Mouse (Mus musculus) thymus, postnatal 25 days (tissue): ENCODE data around the gene Srgap3.

ENCODE experiments used
- DNase-seq: peaks from one replicate; pipeline ENCODE4 v3.0.0; 2022

Srgap3 gene

GRCm38 (mm10) chr6:112809658-112810520 is 137.2 kb downstream of the Srgap3 start:
- no peak for DNase-seq

GRCm38 (mm10) chr6:112808738-112809137 is 138.3 kb downstream of the Srgap3 start:
- no peak for DNase-seq

- DNase-seq: no peak
These were observed 145.1 kb downstream of the Srgap3 start for GRCm38 (mm10) chr6:112801917-112802316.

- no peak for DNase-seq
These were observed 148.7 kb downstream of the Srgap3 start for GRCm38 (mm10) chr6:112798378-112798777.

DNA sequence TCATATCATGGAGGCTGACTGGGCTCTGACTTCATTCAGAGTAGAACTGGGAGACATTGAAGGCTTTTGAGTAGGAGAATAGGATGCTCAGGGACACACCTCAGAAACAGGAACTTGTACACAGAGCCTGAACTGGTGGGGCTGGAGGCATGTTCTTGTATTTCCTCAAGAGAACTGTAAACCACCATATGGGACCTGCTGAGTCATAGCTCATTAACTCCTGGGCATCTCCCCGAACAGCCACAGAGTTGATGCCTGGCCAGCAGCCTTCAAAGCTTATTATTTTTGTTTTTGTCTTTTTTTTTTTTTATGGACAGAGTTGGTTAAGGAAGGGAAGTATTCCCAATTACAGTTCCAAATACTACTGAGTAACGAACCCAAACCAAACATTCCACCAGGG is 150.5 kb downstream of the Srgap3 start:
- no peak for DNase-seq

DNA sequence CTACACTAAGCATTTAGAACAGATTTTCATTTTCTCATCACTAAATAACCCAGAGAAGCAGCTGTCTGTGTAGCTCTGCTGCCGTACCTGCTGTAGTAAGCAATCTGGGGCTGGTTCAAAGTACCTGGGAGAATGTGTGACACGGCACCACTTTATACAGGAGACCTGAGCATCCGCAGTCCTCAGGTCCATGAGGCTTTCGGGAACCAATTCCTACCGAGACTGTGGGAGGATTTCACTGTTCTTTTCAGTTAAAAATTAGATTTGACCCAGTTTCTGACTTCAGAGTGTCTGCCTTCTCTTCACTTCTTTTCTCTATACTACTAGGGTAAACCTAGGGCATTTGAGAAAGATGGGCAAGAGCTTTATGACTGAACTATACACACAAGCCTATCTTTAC is 153.2 kb downstream of the Srgap3 start:
- DNase-seq: no peak

DNA sequence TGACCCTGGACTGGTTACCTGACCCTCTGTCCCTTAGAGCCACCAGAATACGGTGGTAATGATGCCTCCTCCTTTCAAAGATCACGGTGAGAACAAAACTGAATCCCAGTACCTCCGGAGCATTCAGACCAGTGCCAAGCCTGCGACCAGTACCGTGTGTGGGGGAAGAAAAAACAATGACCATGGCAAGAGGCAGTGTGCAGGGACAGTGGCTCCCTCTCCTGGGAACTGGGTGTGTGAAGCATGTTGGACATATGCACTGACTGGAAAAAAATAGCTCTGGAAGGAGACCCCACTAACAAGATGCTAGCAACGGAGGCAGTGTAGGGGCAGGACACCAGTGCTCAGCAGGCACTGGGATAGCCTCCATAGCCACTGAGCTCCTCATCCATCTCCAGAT is 157.2 kb downstream of the Srgap3 start:
- no peak for DNase-seq

GRCm38 (mm10) chr6:112788617-112789016 is 158.4 kb downstream of the Srgap3 start:
- DNase-seq: no peak

DNA sequence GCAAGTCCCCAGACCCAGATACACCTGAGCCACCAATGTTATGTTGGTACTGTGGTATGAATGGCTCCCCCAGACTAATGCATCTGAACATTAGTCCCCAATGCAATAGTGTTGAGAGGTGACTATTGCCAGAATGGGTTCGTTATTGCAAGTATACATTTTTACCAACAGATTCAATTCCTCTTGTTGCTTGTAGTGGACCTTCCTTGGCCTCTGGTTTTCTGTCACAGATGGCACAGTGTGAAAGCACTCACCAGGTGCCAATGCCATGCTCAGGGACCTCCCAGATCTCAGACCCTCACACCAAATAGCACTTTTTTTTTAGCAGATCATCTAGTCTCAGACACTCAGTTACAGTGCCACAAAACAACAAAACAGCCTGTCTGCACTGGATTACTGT is 158.9 kb downstream of the Srgap3 start:
- DNase-seq: no peak

- no peak for DNase-seq
These were observed 165.5 kb downstream of the Srgap3 start for GRCm38 (mm10) chr6:112781409-112782093.

GRCm38 (mm10) chr6:112778211-112778610 is 168.9 kb downstream of the Srgap3 start:
- no peak for DNase-seq

DNA sequence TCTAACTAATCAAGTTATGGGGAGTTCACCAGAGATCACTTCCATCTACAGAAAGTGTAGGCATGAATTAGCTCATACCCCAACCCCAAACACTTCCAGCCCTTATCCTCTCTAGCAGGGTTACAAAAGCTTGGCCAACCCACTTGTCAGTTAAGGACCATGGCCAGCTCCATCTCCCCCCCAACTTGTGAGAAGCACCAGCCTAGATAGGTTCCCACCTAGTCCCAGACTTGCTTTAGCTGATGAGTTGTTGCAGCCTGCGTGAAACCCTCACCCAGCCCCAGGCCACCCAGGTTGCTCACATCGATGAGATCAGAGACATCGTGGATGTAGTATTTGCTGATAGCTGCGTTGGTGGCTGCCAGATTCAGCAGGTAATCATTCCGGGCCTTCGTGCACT is 170.3 kb downstream of the Srgap3 start:
- no peak for DNase-seq

- DNase-seq: no peak
These were observed 173.3 kb downstream of the Srgap3 start for GRCm38 (mm10) chr6:112773754-112774153.

DNA sequence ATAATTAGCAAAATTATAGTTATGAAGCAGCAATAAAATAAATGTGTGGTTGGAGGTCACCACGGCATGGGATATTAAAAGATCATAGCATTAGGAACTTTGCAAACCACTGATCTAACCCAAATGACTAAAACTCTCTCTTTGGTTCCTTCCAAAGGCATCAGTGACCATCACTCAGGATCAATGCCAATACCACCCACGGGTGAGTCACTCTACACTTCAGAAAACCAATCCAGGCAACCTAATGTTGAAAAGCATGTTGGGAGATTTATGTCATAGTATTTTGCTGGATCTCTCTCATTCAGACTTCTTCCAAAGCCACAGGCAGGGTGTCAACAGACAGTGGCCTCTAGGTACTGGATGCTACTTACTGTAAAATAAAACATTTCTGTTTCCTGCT is 176.1 kb downstream of the Srgap3 start:
- no peak for DNase-seq

GRCm38 (mm10) chr6:112758541-112758940 is 188.5 kb downstream of the Srgap3 start:
- DNase-seq: no peak

DNA sequence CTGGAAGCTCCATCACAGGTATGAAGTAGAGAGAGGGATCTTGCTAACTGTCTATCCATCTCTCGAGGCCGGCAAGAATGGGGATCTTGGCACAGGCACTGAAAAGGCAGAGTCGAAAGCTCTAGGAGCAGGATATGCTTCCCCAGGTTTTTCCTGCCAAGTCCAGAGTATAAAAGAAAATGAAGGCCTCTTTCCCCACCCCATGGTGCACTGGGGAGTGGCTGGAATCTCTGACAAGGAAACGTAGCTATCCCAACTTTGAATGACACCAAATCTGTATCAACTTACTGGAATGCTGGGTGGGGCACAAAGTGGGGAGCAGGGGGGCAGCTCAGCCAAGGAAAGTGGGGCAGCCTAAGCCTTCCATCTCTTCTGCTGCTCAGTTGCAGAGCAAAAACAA is 190.2 kb downstream of the Srgap3 start:
- no peak for DNase-seq

DNA sequence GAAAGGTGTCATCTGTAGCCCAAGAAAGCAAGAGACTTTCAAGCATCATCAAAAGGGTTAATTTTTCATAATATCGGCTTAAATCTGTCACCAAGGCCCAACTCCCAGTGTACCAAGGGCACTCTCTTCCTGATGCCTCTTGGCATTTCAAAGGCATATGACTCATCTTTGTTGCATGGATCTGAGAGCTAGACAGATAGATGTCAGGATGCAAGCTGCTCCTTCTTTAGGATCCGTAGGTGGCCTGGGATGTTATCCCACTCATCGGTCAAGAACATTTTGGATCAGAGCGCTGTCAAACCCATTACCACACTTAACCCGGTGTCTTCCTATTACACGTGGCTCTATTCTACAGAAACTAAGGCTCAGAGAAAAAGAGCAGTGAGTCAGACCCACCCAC is 192.1 kb downstream of the Srgap3 start:
- DNase-seq: no peak

DNA sequence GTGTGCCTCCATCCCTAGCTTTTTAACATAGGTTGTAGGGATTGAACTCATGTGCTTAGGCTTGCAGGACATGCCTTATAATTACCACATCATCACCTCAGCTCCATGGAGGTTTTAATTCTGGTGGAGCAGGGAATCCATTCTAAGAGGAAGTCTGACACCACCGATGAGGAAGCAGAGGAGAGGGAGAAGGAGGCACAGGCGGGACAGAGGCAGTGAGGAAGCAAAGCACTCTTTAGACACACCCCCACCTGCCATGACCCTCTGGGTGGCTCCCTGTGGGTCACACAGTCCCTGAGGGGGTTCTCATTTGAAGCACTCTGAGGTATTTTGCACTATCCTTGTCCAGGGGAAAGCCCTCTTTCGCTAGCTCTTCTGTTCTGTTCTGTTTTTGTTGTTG is 194.5 kb downstream of the Srgap3 start:
- no peak for DNase-seq

DNA sequence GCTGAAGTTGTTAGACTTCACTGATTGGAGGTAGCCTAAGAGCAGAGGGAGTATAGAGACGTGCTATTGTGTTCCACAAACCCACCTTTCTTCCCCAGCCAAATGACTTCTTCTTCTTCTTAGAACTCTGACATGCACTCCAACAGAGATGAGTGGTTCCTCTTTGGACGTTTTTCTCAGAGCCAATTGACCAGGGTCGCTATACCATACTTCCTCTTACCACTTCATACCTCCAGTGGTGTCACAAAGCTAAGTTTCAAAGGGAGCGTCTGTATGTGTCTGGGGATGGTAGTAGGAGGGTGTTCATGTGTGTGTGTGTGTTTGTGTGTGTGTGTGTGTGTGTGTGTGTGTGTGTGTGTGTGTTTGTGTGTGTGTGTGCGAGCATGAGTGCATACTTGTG is 195.1 kb downstream of the Srgap3 start:
- DNase-seq: no peak

GRCm38 (mm10) chr6:112742297-112742696 is 204.8 kb downstream of the Srgap3 start:
- no peak for DNase-seq

DNA sequence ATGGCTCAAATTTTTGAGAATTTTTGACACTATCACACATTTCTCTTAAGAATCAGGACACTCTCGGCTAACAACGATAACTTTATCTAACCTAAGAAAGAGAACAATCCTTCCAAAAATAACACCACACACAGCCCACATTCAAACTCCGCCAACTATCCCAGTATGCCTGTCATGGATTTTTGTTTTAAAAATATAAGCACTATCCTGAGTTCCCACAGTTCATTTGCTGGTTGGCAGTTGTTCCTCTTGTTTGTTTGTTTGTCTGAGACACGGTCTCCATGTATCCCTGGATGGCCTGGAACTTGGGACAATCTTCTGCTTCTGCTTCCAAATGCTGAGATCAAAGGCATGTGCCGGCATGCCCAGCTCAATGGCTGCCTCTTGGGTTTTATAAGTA is 205.3 kb downstream of the Srgap3 start:
- no peak for DNase-seq

DNA sequence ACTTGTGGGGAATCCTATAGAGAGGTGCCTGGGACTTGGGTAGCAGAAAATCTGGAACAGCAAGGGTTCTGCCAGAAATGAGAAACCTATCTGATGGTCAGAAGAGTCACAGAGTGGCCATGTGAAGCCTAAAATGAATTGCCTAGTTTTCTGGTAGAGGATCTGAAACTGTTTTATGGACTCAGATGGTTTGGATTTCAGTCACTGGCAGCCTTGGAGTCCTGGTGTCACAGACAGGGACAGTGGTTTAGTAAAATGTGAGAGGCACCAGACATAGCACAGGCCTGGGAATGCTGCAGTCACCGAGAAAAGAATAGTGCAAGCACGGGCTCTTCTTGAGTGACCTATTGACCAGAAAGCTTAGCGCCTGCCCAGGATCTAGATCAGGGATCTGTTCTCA is 207.4 kb downstream of the Srgap3 start:
- no peak for DNase-seq

DNA sequence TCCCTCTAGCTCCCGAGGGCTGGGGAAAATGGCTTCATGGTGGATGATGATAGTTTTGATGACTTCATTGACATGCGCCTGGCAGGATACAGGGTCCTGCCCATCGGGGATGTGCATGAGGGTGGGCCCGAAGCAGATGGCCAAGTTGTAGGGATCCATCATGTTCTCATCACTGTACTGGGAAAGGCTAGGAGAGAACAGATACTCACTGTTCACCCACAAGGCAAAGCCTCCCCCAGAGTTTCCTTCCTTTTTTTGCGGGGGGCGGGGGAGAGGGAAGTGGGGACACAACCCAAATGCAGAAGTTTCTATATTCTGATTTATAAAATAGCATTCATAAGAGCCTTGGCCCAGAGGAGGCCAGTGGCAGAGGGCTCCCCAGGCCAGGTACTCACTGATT is 208.1 kb downstream of the Srgap3 start:
- no peak for DNase-seq

DNA sequence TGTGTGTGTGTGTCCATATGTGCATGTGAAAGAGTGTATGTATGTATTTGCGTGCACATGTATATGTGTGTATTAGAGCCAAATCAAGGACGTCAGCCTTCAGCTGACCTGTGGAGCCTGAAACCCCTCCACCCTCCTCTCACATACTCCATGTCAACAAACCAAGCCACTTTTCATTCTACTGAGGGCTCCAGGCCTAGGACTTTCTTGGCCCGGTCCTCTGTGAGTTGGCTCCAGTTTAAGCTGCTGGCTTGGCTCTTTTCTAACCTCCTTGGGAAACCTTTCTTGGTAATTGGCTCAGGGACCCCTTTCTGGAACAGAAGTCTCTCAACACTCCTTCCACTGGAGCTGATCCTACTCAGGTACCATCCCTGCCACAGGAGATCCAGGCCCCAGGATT is 210.6 kb downstream of the Srgap3 start:
- DNase-seq: no peak

DNA sequence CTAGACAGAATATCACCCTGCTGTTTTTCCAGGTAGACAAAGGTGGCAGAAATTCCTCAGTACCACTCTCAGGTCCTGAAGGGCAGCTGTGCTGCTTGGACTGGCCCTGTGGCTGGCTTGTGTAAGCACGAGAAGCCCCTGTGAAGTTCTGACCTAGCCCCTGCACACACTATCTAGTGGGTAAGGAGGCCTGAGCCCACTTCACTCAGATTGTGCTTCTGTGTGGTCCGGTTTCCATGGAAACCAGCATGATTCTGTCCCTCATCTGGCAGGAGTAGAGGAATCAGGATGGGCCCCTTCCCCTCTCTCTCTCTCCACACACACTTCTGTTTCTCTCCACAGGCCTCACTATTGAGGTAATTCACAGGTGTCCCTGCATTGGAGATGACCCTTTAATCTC is 212.0 kb downstream of the Srgap3 start:
- no peak for DNase-seq
